Mouse (Mus musculus) hindbrain, embryonic 11.5 days (tissue): Measurements from ENCODE around the gene Prkag3. TPM values are rescaled to one million over a fixed set of nuclear protein-coding genes. Genes with fewer than 3 reads are reported as not detected.

Source experiments
- ATAC-seq: fragments of 200-750 bp; cut with Nextera tagmentation; 2 replicates; pipeline ENCODE4 v1.8.0; 2017; ENCODE audit warnings: mild to moderate bottlenecking, moderate TSS enrichment, moderate library complexity; ENCODE audit not compliant: low FRiP score
- DNase-seq: peaks from one replicate; pipeline ENCODE4 v3.0.0-alpha.2; 2015; ENCODE audit warnings: low spot score
- H3K27ac ChIP-seq: fragments of 300-500 bp; sonication (generic); 2 replicates; pipeline ENCODE4 v1.5.1; 2014; ENCODE audit warnings: mild to moderate bottlenecking, low read depth, low read length
- H3K27me3 ChIP-seq: fragments of 300-500 bp; sonication (generic); 2 replicates; pipeline ENCODE4 v1.6.1; 2014; ENCODE audit warnings: mild to moderate bottlenecking, low read length, moderate library complexity, mixed read lengths; ENCODE audit not compliant: control insufficient read depth, insufficient read depth
- H3K36me3 ChIP-seq: fragments of 300-500 bp; sonication (generic); 2 replicates; pipeline ENCODE4 v1.6.1; 2014; ENCODE audit warnings: mild to moderate bottlenecking, low read length, moderate library complexity, mixed read lengths; ENCODE audit not compliant: control insufficient read depth, insufficient read depth
- H3K4me1 ChIP-seq: fragments of 300-500 bp; sonication (generic); replicated peaks from 2 replicates; pipeline ENCODE4 v1.6.1; 2014; ENCODE audit warnings: low read length, mixed read lengths; ENCODE audit not compliant: control insufficient read depth, insufficient read depth
- H3K4me2 ChIP-seq: fragments of 300-500 bp; sonication (generic); replicated peaks from 2 replicates; pipeline ENCODE4 v1.6.1; 2014; ENCODE audit warnings: mild to moderate bottlenecking, low read depth, low read length
- H3K4me3 ChIP-seq: fragments of 300-500 bp; sonication (generic); 2 replicates; pipeline ENCODE4 v1.5.1; 2014; ENCODE audit warnings: low read depth, low read length
- H3K9ac ChIP-seq: fragments of 300-500 bp; sonication (generic); 2 replicates; pipeline ENCODE4 v1.6.1; 2014; ENCODE audit warnings: low read depth, low read length
- H3K9me3 ChIP-seq: fragments of 300-500 bp; sonication (generic); 2 replicates; pipeline ENCODE4 v1.6.1; 2016; ENCODE audit warnings: low read length; ENCODE audit not compliant: control insufficient read depth
- WGBS: fragments of 180-500 bp; shearing (Covaris S2); extraction: QIAGEN DNeasy Blood & Tissue Kit; methylation state at CpG from one replicate; pipeline ENCODE4 v1.1.7; 2014; 5-methylcytosine and 5-hydroxymethylcytosine counted together
- polyA plus RNA-seq: library from polyadenylated mRNA; unstranded; fragments of >200 nt; fragmentation: Nextera tagmentation; extraction: Ambion mirVana; gene quantifications from 2 replicates; pipeline ENCODE4 v1.2.1, GENCODE M21; 2014

Prkag3 gene
- polyA plus RNA-seq, 1 experiment from 2014 or later: 0.22 TPM

DNA sequence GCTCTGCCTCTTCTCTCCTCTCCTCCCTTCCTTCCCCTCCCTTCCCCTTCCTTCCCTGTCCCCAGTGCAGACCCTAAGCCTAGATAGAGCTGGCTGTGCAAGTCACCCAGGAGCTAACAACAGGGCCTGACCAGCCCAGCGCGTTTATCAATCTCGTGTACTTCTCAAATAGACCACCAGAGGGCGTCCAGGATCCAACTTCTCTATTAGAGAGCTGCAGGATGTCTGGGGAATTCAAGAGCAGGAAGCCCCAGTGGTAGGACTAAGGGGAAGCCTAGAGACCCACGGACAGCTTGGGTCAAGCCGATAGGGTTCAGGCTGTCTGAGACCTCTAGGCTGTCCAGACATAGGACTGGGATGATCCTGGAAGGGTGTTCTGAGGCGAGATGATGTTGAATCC is 38.8 kb upstream of the Prkag3 start:
- H3K4me1 ChIP-seq: peaks cover 8% of the 10 kb centered on the region
- 9% methylated on average over 7 of the region's 7 CpGs for WGBS

DNA sequence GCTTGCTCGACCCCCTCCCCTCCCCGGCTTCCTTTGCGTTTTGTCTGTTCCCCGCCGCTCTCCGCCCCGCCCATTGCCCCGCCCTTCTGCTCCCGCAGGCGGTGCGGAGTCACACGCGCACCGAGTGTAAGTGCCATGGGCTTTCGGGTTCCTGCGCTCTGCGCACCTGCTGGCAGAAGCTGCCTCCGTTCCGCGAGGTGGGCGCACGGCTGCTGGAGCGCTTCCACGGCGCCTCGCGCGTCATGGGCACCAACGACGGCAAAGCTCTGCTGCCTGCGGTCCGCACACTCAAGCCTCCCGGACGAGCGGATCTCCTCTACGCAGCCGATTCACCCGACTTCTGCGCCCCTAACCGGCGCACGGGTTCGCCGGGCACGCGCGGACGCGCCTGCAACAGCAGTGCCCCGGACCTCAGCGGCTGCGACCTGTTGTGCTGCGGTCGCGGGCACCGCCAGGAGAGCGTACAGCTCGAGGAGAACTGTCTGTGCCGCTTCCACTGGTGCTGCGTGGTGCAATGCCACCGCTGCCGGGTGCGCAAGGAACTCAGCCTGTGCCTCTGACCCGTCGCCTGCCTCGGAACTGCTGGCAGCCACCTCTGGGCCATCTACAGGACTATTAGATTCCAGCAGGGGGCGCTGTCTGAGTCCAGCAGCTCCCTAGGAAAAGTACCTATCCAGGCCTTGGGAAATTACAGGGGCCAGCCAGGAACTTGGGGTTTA is 35.2 kb upstream of the Prkag3 start:
- 2% methylated on average over 67 of the region's 67 CpGs for WGBS
- Histone ChIP-seq H3K27me3 (peaks cover 84% of the 10 kb centered on the region), H3K4me3 (peak overlapping the region; percentile 32), H3K4me1 (peaks cover 5% of the 10 kb centered on the region; the same call in 1 of the 2 replicates), H3K9me3 (no peaks in the 10 kb centered on the region), H3K9ac (no peak overlapping the region), H3K27ac (no peak overlapping the region), H3K4me2 (peak overlapping the region; percentile 86), H3K36me3 (no peaks in the 10 kb centered on the region)
- DNase-seq (peak; percentile 82), ATAC-seq (peak; percentile 32)

More for the DNA sequence above, 38.8 kb upstream of the Prkag3 start:
- Histone ChIP-seq H3K9me3 (no peaks in the 10 kb centered on the region), H3K27ac (no peak overlapping the region), H3K36me3 (no peaks in the 10 kb centered on the region), H3K4me2 (no peak overlapping the region), H3K4me3 (no peak overlapping the region), H3K9ac (no peak overlapping the region), H3K27me3 (peaks cover 92% of the 10 kb centered on the region)
- peak; percentile 92 for DNase-seq
- peak; percentile 51 for ATAC-seq

DNA sequence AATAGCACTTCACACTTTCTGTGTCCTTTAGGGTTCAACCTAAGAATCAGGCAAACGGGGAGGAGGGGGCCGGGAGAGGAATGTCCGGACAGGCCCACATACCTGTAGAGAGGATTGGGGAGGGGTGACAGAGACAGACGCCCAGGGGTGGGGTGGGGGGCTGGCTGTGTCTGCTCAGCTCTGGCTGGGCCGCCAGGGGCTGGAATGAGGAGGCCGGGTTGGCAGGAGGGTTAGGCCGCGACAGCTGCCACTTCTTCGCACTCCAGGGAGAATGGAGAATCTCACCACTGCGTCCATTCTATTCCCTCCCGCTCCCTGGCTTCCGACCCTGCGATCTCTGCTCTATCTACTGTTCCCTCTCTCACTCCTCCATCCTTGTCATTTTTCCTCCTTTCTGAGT is 34.5 kb upstream of the Prkag3 start:
- Histone ChIP-seq H3K4me3 (peak overlapping the region; percentile 32), H3K4me1 (peaks cover 5% of the 10 kb centered on the region; the same call in 1 of the 2 replicates), H3K9ac (no peak overlapping the region), H3K9me3 (no peaks in the 10 kb centered on the region), H3K27ac (no peak overlapping the region), H3K36me3 (no peaks in the 10 kb centered on the region), H3K27me3 (peaks cover 78% of the 10 kb centered on the region), H3K4me2 (peak overlapping the region; percentile 86)
- DNase-seq: no peak
- ATAC-seq: no peak
- 2% methylated on average over 13 of the region's 13 CpGs for WGBS

DNA sequence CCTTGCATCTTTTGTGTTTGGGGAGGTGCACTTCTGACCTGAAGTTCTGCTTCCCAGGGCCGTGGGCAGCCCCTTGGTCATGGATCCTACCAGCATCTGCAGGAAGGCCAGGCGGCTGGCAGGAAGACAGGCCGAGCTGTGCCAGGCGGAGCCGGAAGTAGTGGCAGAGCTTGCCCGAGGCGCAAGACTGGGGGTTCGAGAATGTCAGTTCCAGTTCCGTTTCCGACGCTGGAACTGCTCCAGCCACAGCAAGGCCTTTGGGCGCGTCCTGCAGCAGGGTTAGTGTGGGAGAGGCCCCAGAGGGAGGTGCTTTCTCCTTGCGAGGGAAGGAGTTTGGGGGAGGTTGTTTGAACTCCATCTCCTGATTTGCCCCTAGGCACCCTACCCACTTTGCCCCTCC is 33.0 kb upstream of the Prkag3 start:
- H3K36me3 ChIP-seq: no peaks in the 10 kb centered on the region
- H3K27ac ChIP-seq: no peak overlapping the region
- H3K4me3 ChIP-seq: no peak overlapping the region
- H3K4me1 ChIP-seq: peaks cover 5% of the 10 kb centered on the region; the same call in 1 of the 2 replicates
- H3K27me3 ChIP-seq: peaks cover 67% of the 10 kb centered on the region
- no peak for ATAC-seq
- H3K9me3 ChIP-seq: no peaks in the 10 kb centered on the region
- WGBS: 17% methylated on average over 14 of the region's 14 CpGs
- DNase-seq: no peak
- no peak overlapping the region for H3K9ac ChIP-seq
- no peak overlapping the region for H3K4me2 ChIP-seq

DNA sequence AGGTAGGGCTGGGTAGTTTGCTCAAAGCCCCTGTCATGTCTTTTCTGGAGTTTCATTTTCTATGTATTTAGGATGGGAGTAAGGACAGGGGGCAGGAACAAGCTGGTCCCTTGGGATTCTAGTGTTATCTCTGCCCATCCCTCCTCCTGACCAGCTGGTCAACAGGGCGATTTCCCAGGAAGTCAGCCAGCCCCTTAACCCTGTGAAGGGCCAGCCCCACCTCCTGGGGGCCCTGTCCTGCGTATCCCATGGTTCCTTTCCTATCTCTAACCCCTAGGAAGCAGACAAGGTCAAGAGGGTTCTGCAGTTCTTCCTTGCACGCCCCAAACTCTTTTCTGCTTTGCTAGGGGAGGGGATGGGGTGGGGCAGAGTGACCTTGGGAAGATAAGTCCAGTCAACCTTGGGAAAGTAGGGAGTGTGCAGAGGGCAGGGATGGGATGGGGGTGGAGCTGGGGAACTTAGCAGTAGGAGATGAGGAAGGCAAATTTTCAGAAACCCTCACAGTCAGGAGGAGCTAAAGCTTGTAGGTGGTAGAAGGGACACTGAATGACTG is 30.0 kb upstream of the Prkag3 start:
- 32% methylated on average over 3 of the region's 3 CpGs for WGBS

DNA sequence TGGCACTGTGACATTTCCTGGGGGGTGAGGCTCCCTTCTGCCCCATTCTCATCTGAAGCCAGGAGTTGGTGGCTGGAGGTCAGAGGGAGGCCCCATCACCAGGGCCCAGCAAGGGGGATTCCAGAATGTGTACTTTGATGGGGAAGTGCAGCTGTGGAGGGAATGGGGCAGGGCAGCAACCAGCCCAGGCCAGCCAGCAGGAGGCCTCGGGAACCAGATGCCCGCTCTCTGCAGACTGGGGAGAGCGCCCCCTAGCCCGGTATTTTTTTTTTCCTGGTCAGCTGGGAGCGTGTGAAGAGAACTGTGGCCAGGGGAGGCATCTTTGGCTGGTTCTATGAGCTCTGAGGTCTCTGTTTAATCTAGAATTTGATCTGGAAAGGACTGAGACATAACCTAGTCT is 26.8 kb upstream of the Prkag3 start:
- Histone ChIP-seq H3K36me3 (no peaks in the 10 kb centered on the region), H3K9me3 (no peaks in the 10 kb centered on the region), H3K27ac (no peak overlapping the region), H3K27me3 (peaks cover 50% of the 10 kb centered on the region), H3K9ac (no peak overlapping the region), H3K4me1 (peaks cover 9% of the 10 kb centered on the region), H3K4me3 (no peak overlapping the region), H3K4me2 (no peak overlapping the region)
- no peak for ATAC-seq
- WGBS: 9% methylated on average over 4 of the region's 5 CpGs
- peak; percentile 52 for DNase-seq

More for the DNA sequence above, 30.0 kb upstream of the Prkag3 start:
- Histone ChIP-seq H3K4me1 (peaks cover 2% of the 10 kb centered on the region; the same call in 1 of the 2 replicates), H3K36me3 (no peaks in the 10 kb centered on the region), H3K9me3 (no peaks in the 10 kb centered on the region), H3K27me3 (peaks cover 54% of the 10 kb centered on the region), H3K4me3 (no peak overlapping the region), H3K27ac (no peak overlapping the region), H3K9ac (no peak overlapping the region), H3K4me2 (no peak overlapping the region)
- DNase-seq (no peak), ATAC-seq (no peak)

DNA sequence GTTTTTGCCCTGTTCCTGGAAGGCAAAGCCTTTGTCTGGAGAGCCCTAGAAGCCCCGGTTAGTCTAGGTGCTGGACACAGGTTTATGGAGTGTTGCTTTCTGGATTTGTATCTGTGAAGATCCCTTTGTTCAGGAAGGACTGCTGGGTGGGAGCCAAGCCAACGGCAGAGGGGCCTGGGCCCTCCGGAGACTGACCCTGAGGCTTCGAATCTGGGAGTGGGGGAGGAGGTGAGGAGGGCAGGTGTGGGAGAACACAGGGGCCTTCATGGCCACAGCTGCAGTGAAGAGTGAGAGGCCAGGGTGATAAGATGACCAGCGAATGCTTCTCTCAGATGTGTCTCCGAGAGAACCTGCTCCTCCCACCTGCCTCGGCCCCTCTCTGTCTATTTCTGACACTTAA is 25.0 kb upstream of the Prkag3 start:
- H3K4me2 ChIP-seq: no peak overlapping the region
- no peak for ATAC-seq
- 15% methylated on average over 7 of the region's 7 CpGs for WGBS
- H3K9me3 ChIP-seq: no peaks in the 10 kb centered on the region
- no peak for DNase-seq
- no peak overlapping the region for H3K27ac ChIP-seq
- no peak overlapping the region for H3K4me3 ChIP-seq
- H3K27me3 ChIP-seq: peaks cover 59% of the 10 kb centered on the region
- H3K9ac ChIP-seq: no peak overlapping the region
- H3K4me1 ChIP-seq: peaks cover 11% of the 10 kb centered on the region
- H3K36me3 ChIP-seq: no peaks in the 10 kb centered on the region

DNA sequence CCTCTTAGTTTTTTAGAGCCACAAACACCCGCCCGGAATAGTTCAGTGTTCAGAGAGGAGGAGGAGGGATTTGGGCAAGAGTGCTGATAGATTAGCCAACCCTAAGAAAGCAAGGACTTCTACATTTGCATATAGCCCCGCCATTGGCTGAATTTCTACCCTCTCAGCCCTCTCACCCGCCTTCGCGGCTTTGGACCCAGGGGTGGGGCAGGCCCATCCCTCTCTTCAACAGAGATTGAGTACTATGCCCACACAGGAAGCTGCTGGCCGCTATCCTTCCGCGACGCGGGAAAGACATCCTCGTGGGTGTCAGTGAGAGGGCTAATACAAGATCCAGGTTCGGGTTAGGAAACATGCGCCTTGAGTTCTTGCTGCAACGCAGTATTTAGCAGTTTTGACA is 24.1 kb upstream of the Prkag3 start:
- peak; percentile 77 for DNase-seq
- 0 out of 2 replicates have a peak overlapping the region, but pooled peaks have one; percentile 17 for H3K4me2 ChIP-seq
- WGBS: 1% methylated on average over 15 of the region's 15 CpGs
- H3K36me3 ChIP-seq: no peaks in the 10 kb centered on the region
- H3K9ac ChIP-seq: no peak overlapping the region
- no peak overlapping the region for H3K27ac ChIP-seq
- peak; percentile 87 for ATAC-seq
- H3K27me3 ChIP-seq: peaks cover 68% of the 10 kb centered on the region
- H3K4me3 ChIP-seq: 0 out of 2 replicates have a peak overlapping the region, but pooled peaks have one; percentile 44
- H3K9me3 ChIP-seq: no peaks in the 10 kb centered on the region
- peaks cover 11% of the 10 kb centered on the region for H3K4me1 ChIP-seq
